Mouse (Mus musculus) right cerebral cortex, adult 2 months (tissue): ENCODE data around the gene Gm37240.
"Not testable (repeated sequence)": the region's sequence is repeated elsewhere in the genome, so short reads cannot be mapped to it uniquely, and the experiment has no call there.

Experiments
- DNase-seq, 2 experiments: peaks; one replicate each; pipeline ENCODE4 v3.0.0; 2021 to 2022; ENCODE audit warnings: low spot score in 2 of 2

Gene Gm37240

DNA sequence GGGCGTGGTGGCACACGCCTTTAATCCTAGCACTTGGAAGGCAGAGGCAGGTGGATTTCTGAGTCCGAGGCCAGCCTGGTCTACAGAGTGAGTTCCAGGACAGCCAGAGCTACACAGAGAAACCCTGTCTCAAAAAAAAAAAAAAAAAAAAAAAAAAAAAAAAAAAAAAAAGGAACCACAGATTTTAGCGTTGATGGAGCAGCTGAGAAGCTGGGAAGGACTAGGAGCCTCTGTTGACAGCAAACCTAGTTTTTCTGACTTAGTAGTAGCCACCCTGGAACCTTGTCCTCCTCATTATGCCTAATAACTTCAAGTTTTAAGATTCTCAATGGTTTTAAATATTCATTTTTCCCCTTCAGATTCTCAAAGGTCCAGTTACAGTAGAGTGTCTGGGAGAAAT is 1239.2 kb downstream of the Gm37240 start:
- not testable (repeated sequence) for DNase-seq

DNA sequence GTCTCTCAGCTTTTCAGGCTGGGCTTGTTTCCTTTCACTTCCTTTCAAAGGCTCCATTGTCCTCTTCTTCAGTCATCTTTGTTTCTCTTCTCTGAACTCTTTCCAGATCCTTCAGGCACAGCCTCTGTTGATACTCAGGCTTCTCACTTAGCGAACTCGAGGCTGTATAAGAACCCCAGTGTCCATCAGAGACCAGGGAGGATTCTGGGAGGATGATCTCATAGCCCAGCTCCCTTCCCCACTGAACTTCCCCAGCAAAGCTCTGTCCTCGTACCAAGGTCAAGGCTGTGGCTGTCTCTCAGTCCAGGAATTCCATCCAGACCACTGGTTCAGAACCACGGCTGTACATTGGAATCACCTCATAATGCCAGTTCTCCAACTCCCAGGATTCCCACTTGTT is 1239.7 kb downstream of the Gm37240 start:
- no peak for DNase-seq

DNA sequence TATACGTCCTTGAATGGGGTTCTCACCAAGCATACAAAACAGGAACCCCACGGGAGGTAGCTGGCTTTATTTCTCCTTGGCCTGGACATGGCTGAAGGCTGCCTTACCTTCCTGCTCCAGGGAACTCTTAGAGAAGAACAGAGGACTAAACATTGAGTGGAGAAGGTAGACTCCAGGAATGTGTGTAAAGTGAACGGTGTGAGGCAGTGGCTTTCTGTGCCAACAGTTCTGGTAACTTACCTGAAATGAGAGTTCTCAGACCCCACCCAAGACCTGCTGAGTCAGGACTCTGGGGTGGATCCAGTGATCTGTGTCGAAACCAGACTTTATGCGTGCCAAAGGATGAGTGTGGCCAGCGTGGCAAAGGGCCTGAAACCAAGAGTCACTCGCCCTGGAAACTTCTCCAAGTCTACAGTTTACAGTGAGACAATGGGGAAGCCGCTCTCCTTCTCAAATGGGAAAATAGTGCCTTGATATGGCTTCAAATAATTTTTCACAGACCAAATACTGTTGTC is 1240.9 kb downstream of the Gm37240 start:
- DNase-seq = no peak

DNA sequence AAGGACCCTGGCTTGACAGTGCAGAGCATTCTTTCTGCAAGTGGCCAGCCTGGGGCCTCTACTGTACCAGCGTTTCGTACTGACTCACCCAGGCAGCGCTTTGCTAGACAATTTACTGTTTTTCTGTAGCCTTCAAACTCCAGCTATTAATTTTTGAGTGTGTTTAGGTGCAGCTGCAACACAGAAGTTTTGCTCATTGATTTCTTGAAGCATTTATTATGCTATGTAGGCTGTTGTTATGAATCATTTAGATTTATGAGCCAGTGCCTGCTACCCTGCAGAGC is 1241.4 kb downstream of the Gm37240 start:
- no peak for DNase-seq

DNA sequence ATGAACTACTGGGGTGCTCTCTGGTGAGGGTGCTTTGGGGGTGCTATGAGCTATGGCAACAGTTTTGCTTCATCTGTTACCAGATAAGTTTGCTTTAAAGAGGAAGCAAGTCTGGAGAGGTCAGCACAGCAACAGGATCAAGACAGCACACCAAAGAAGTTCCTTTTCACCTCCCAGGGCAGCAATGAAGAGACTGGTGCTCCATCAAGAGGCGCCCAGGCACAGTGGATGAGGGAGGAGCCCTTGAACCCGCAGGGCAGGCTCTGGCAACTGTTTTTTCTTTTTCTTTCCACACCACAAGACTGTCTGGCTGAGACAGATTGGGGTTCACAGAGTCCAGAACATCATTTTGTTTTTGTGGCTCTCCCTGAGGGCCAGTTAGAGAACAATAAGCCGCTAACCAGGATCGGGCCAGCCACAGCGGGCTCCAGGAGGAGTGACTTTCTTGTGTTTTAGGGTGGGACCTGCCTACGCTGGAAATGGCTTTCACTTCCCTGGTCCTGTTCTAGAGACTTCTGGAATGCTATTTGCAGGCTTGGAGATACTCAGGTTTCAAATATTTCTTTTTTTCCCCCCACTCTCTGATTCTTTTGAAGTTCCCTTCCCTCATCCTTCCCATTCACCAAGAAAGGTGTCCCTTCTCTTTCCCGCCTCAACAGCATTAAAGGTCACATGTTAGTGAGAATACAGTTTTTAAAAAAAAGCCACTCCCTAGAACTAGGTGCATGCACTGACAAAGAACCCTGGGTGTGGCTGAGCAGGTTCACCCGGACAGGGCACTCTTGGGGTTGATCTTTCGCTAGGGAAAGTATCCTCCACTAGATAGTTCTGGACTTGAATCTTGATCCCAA is 1241.9 kb downstream of the Gm37240 start:
- DNase-seq = no peak

DNA sequence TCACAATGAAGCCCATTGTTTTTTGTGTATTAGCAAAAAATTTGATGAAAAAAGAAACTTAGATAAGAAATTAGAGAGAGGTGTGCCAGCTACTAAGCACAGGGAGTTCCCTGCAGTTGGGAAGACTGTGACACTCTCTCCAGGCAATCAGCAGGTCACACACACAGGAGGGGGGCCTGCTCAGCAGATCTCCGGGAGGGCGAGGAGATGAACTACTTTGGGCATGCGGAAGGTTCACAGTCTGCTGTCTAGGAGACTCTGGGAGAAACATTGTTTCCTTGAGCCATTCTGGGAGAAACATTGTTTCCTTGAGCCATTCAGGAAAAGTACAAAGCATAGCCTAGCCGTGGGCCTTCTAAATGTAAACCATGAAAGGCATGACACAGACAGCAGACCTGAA is 1244.4 kb downstream of the Gm37240 start:
- DNase-seq = no peak

DNA sequence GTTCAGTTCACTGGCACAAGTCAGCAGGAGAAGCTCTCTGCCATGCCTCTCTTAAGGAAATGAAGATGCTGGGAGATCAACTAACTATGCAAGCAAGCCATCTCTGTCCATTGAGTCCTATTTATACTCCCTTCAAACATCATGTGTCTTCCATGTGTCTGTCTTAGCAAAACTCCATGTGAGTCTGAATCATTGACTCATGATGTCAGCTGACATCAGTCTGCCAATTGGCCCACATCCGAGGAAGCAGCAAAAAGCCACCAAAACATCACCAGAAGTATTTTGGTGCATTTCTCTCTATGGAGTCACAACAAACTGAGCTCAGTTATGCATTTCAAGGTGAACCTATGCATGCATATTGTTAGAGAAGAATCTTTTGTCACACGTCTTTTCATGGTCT is 1245.9 kb downstream of the Gm37240 start:
- no peak for DNase-seq

DNA sequence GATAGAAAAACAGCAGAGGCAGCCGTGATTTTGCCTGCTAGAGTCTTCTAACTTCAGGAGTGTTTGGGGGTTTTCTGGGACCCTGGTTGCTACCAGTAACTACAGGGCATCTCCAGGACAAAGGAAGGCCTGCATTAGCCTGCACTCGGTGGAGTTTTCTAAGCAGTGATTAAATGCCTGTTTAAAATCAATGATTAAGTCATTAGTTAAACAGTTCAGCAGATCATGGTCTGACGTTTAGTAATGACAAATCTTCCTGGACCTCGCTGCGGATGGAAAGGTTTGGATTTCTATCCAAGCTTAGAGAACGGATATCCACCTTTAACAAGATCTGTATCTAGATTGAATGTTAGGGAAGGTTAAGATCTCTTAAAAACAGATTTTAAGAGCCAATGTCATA is 1246.8 kb downstream of the Gm37240 start:
- no peak for DNase-seq

DNA sequence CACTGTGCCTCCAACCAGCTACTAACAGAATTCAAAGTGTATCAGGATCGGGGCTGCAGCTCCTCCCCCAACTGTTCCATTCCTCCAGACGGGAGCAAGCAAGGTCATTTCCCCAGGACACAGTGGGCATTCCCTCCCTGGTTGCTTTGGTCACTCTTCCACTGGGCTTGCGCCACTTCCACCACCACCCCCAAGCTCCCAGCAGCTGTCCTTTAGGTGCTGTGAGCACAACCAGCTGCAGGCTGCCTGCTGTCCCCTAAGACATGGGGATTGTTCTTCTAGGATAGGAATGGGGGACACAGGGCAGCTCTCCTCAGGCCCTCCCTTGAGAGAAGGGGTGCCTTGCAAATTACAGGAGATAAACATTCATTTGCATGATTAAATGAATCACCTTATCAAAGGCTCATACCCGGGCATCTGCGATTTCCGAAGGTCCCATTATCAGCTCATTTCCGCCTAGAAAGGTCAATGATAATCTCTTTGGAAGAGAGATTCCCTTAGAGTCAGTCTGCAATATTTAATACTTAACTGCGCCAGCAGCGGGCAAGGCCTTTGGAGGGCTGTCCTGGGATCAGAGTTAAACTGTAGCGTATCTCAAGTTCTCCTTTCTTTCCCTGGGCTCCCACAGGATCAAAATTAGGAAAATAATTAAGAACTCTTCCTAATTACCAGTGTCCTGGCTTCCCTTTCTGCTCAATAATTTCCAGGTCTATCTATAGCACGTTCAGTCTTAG is 1247.4 kb downstream of the Gm37240 start:
- DNase-seq = no peak

DNA sequence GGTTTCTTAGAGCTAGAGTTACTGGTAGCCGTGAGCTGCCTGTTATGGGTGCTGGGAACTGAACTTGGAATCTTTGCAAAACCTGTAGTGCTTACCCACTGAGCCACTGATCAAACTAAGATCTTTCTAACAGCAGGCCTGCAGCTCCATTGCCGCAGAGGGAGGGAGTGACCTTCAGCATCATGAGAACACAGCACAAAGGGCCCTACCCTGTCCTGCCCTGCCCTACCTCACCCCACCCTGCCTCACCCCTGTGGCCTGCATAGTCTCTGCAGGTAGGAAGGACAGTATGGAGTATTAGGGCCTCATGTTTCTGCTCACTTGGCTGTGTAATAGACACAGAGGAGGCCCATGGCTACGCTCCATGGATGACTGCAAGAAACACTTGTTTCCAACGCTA is 1248.5 kb downstream of the Gm37240 start:
- no peak for DNase-seq

DNA sequence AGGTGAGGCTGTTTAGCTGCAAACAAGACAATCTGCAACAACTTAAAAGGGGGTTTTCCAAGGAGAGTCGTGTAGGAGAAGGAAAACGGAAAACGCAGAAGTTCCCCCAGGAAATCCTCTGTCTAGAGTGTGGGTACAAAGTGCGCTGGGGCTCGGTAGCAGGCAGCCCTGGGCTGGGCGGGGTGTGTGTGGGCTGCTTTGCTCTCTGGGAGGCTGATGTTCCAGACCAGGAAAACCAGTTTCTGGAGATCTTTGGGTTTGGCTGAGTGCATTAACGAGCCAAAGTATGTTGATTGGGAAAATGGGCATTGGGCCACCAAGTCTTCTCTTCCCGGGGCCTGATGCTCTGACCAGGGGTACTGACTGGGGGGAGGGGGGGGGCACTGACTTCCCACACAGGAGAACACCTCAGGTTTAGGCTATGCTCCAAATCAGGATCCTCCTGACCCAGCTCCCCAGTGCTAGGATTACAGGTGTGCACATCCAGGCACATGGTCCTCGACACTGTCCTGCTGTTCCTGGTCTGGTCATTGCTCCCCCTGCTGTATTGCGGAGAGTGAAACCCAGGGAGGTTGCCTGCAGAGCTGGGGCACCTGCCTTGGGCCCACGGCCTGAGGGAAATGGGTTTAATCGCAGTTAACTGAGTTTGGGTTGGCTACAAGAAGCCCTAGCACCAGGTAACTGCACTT is 1249.3 kb downstream of the Gm37240 start:
- no peak for DNase-seq

DNA sequence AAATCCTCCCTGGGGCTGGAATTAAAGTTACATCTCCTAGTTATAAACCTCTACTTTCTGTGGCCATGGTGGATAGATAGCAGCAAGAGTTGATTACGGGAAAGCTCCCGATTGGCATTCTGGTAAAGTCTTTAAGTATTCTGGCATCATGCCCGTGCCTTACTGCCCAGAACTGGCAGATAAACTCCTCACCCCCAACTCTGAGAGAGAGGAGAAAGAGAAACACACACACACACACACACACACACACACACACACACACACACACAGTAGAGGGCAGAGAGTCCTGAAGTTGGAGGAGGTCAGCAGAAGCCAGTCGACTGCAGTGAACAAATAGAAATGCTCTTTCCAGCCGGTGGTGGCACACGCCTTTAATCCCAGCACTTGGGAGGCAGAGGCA is 1250.2 kb downstream of the Gm37240 start:
- no peak for DNase-seq

DNA sequence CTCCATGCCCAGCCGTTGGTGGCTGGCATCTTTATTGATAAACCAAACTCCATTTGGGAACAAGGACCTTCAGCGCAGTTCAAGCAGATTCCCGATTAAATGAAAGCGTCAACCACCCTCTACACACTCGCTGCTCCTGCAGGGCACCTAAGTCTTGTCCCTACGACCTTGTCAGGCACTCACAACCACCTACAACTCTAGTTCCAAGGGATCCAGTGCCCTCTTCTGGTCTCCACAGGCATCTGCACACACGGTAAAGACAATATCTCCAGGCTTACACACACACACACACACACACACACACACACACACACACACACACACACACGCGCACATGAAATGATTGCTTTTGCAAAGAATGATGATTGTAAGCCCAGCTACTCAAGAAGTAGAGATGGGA is 1255.7 kb downstream of the Gm37240 start:
- no peak for DNase-seq

DNA sequence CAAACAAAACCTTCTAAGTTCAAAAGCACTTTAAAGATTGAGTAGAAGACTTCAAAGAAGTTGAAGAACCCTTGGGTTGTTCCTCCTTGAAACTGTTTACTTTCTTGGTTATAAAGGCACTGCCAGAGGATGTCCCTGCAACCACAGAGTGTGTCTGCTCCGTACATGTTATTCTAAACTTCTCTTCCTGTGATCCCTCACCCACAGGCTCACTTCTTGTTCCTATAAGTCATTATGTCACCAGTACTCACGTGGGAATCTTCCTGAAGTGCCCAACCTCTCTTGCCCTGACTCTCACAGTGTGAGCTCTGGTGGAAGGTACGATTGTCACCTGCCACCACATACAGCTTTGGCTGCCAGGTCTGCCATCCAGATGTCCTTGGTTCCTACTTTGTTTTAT is 1265.3 kb downstream of the Gm37240 start:
- no peak for DNase-seq

DNA sequence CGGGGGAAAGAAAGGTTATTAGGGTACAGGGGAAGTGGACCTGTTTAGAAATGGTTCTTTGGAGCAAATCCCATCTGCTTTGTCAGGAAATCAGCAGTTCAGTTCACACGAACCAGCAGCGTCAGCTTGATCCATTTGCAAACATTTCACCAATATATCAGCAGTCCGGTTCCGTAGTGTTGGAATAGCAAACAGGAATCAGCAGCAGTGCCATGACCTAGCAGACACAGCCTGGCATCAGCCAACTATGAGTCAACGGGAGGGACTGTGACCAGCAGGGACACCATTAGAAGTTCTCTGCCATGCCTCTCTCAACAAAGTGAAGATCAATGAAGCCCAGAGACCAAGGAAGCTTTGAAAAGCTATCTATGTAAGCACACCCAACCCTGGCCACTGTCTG is 1267.6 kb downstream of the Gm37240 start:
- no peak for DNase-seq

DNA sequence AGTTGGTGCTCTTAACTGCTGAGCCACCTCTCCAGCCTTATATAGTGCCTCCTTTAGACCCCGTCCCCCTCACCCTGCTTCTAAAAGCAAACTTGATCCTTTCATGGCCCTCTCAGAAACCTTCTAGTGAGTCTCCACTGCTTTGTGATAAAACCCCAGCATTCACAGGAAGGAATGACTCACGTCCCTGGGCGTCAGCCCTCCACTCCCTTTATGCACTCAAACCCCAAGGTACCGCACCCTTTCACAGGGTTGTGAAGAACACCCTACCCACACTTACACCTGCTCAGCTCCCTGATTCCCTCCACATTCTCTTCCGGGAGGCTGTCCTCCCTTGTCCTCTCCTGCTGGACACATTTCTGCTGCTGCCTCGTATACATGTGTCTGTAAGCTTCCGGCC is 1268.3 kb downstream of the Gm37240 start:
- no peak for DNase-seq

DNA sequence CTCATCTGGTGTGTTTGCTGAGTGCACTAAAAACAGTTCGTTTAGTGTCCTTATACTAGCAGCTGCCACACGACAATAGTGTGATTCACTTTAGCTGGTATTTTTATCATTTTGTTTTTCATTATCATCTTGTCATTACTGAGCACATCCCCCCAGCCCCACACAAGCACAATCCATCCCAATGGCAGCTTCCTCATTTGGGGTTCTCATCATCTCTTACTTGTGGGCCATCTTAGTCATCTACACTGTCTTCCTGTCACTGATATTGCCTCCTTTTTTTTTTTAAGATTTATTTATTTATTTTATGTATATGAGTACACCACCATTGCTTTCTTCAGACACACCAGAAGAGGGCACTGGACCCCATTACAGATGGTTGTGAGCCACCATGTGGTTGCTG is 1268.7 kb downstream of the Gm37240 start:
- DNase-seq = no peak

DNA sequence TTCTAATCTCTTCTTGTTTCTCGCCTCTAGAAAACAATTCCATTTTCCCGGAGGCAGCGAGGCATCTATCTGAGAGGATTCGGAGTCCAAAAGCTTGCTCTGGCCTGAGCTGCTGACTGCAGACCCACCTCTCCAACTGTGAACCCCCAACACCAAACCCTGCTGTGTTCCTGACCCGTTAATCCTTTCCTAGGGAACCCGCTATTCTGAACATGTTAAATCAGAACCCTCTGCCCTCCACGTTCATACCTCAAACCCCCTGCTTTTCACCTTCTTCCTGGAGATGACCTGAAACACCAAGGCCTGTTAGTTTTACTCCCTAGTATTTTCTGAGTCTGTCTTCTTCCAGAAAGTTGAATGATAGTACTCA is 1271.5 kb downstream of the Gm37240 start:
- no peak for DNase-seq

DNA sequence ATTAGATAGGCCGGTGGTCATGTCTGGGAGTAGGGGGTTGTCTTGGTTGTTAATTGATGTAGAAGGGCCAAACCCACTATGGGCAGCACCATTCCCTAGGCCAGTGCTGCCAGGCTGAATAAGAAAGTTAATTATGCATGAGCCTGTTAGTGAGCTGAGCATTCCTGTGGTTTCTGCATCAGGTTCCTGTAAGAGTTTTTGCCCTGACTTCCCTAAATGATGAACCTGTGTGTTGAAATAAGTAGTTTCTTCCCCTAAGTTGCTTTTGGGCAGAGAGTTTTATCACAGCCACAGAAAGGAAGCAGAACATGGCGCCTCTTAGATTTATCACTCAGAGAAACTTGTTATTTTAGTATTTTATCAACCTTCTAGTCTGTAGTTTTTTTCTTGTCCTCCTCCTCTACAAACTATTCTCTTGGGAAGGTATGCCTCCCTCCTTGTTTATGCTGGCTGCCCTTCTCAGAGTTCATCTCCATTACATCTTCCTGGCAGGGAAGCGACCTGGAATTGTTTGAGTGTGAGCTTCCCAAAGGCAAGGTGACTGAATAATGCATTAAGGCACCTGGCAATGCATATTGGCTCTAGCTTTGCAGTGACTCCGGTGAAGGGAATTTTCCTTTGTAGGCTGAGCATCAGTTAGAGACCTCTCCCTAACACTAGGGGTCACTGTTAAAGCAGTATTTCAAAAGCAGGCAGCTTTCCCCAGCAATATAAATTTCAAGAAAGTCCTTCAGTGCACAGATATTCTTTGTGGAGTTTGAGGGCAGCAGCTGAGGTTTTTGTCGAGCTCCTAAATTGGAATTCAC is 1272.1 kb downstream of the Gm37240 start:
- peak; percentile 33 to 39 for DNase-seq

DNA sequence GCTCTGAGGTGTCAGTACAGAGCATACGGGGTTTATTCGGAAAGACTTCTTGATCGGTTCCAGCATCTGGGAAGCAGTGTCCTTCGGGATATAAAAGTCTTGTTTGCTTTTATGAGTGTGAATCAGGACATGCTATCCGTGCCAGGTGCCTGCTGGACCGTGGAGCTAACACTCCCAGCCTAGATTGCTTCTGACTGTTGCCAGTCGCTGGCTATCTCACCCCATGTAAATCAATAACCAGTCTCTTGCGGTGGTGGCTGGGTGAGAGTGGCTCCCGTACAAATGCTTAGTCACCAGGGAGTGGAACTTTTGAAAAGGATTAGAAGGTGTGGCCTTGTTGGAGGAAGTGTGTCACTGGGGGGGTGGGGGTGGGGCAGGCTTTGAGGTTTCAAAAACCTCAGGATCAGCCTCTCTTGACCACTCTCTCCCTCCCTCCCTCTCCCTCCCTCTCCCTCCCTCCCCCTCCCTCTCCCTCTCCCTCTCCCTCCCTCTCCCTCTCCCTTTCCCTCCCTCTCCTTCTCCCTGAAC is 1277.1 kb downstream of the Gm37240 start:
- DNase-seq = no peak

DNA sequence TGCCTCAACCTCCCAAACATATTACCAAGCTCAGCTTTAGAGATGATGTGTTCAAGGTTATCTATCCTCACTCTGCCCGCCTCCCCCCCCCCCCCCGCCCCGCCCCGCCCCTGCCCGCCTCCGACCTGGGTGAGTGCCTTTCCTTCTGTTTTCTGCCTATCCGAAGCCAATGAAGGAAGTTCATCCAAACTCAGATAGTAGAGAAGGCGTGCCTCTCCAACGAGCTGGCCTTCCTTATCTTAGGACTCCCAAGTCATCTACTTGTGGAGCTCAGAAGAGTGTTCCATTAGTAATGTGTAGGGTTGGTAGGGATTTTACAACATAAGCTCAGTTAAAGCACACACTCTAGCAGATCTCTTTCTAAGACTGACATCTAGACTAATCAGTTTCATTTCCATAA is 1284.1 kb downstream of the Gm37240 start:
- DNase-seq = no peak

DNA sequence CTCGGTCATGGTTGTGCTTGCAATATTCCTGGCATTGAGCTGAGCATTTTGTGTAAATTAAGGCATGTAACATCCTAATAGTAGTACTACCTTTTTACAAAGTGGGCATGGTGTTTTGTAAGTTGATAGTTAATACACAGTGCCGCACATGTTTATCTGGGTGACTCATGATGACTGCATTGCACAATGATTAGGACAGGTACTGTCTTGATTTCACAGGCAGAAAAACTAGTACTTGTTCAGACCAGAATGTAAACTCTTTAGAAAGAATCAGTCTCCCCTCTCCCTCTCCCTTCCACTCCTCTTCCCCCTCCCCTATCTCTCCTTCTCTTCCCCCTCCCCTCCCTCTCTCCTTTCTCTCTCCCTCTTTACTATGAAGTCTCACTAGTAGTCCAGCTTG is 1284.6 kb downstream of the Gm37240 start:
- DNase-seq = no peak
